Mouse (Mus musculus) hindbrain, embryonic 15.5 days (tissue): ENCODE results near the gene Hmgcll1. TPM values are rescaled to one million over a fixed set of nuclear protein-coding genes. Genes with fewer than 3 reads are reported as not detected.

Experiments used
- ATAC-seq: fragments of 200-750 bp; cut with Nextera tagmentation; 2 replicates; pipeline ENCODE4 v1.8.0; 2017; ENCODE audit warnings: low read depth, moderate number of reproducible peaks, moderate TSS enrichment; ENCODE audit not compliant: low FRiP score
- H3K27ac ChIP-seq: fragments of 300-500 bp; sonication (generic); replicated peaks from 2 replicates; pipeline ENCODE4 v1.5.1; 2015; ENCODE audit warnings: mild to moderate bottlenecking, inconsistent platforms
- H3K27me3 ChIP-seq: fragments of 300-500 bp; sonication (generic); 2 replicates; pipeline ENCODE4 v1.6.1; 2015; ENCODE audit warnings: control low read depth, inconsistent platforms
- H3K36me3 ChIP-seq: fragments of 300-500 bp; sonication (generic); 2 replicates; pipeline ENCODE4 v1.6.1; 2015; ENCODE audit warnings: control low read depth, inconsistent platforms
- H3K4me1 ChIP-seq: fragments of 300-500 bp; sonication (generic); replicated peaks from 2 replicates; pipeline ENCODE4 v1.6.1; 2015; ENCODE audit warnings: control low read depth, inconsistent platforms
- H3K4me2 ChIP-seq: fragments of 300-500 bp; sonication (generic); 2 replicates; pipeline ENCODE4 v1.6.1; 2015; ENCODE audit warnings: moderate library complexity, mild to moderate bottlenecking, inconsistent platforms
- H3K4me3 ChIP-seq: fragments of 300-500 bp; sonication (generic); 2 replicates; pipeline ENCODE4 v1.5.1; 2015; ENCODE audit warnings: mild to moderate bottlenecking, inconsistent platforms
- H3K9ac ChIP-seq: fragments of 300-500 bp; sonication (generic); 2 replicates; pipeline ENCODE4 v1.6.1; 2015; ENCODE audit warnings: inconsistent platforms
- H3K9me3 ChIP-seq: fragments of 300-500 bp; sonication (generic); 2 replicates; pipeline ENCODE4 v1.6.1; 2016; ENCODE audit warnings: control low read depth, inconsistent platforms
- WGBS: fragments of 180-500 bp; shearing (Covaris S2); methylation state at CpG from one replicate; pipeline ENCODE4 v1.1.7; 2015; 5-methylcytosine and 5-hydroxymethylcytosine counted together
- polyA plus RNA-seq: library from polyadenylated mRNA; unstranded; fragments of >200 nt; fragmentation: Nextera tagmentation; extraction: Ambion mirVana; gene quantifications from 2 replicates; pipeline ENCODE4 v1.2.1, GENCODE M21; 2015

Gene Hmgcll1
- polyA plus RNA-seq, 1 experiment from 2014 or later: 22.9 TPM

DNA sequence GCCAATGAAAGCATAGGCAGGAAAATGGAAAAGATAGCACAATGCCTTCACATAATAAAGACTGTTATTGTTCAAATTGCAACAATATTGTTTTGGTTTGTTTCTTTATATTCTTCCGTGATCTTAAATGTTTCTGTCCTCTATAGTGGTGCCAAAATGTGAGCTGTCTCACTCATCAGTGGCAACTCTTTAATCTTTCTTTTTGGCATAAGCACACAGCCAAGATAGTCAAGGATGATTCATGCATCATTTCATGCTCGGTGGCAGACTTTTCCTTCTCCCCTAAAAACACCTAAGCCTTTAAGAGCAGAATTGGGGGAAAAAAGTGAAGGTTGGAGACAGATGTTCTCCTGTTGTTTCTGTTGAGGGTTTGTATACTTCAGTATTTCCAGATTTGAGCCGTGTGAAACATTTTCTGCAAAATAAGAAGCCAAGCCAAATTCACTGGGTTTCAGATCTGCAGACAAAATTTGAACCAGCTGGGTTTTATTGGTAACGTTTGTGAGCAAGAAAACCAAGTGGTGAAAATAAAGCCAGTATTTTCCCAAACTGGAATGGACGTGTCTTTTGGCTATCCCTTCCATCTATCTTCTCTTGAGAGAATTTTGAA, 158.1 kb downstream of the Hmgcll1 start:
- no peak overlapping the region for H3K27ac ChIP-seq
- H3K4me1 ChIP-seq: no peaks in the 10 kb centered on the region
- H3K36me3 ChIP-seq: no peaks in the 10 kb centered on the region
- 84% methylated on average over 5 of the region's 5 CpGs for WGBS
- ATAC-seq: no peak
- H3K27me3 ChIP-seq: no peaks in the 10 kb centered on the region
- H3K4me2 ChIP-seq: no peak overlapping the region
- no peak overlapping the region for H3K4me3 ChIP-seq
- H3K9ac ChIP-seq: no peak overlapping the region
- no peaks in the 10 kb centered on the region for H3K9me3 ChIP-seq

DNA sequence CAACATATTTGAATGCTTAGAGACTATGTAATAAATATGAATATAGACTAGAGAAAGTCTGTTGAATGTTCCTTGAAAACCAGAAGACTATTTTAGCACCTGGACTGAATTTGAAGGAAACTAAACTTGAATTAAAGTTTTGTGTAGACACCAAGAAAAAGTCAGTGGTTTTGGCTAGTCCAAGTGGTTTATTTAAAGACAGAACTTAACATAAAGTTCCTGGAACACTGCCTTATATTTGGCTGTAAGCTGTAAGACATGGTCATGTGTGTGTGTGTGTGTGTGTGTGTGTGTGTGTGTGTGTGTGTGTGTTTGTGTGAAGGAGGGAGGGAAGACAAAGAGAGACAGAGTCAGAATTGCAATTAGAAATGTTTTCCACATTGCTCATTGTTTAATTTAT, 164.6 kb downstream of the Hmgcll1 start:
- Histone ChIP-seq H3K4me1 (no peaks in the 10 kb centered on the region), H3K27ac (no peak overlapping the region), H3K9ac (no peak overlapping the region), H3K4me3 (no peak overlapping the region), H3K9me3 (no peaks in the 10 kb centered on the region), H3K27me3 (no peaks in the 10 kb centered on the region), H3K36me3 (no peaks in the 10 kb centered on the region), H3K4me2 (no peak overlapping the region)
- ATAC-seq: no peak

Other genes with a start within 250 kb of the Hmgcll1 start
- 2.6 and 3.9 TPM in 2 replicates for gene Bmp5, start 239.5 kb upstream of the Hmgcll1 start, polyA plus RNA-seq
- not detected in 2 replicates for gene Gfral, start 198.8 kb downstream of the Hmgcll1 start, polyA plus RNA-seq